In the genomic region with DNA sequence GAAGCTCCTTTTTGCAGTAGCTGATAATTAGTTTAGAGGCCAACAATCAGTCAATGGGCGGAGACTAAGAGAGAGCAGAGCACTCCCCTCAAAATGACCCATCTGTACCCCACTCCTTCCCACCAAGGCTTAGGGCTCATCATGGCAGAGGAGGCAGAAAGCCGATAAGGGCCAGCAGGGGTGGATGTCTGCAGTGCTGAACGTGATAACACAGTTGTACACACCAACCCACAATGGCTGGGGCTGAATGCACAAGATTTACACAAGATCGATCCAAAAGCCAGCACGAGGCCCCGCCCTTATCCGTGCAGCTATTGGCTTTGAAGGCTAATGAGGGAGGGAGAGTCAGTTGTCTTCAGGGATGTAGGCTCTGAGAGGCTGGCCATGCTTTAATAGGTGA, we compare ENCODE assay signal across 14 mouse cellular contexts.
"Had no signal": no experiment of that assay in that cellular context is flagged by ENCODE, and none has a peak within 500 bp of the region (broad histone marks: within the 10 kb centered on the region; RNA-seq: fewer than 3 reads in every experiment).

No protein-coding gene starts in this region.

- H3K4me2 ChIP-seq: kidney, embryonic 15.5 days; limb, embryonic 13.5 days; midbrain, embryonic 13.5 days; neural tube, embryonic 15.5 days had no signal

- H3K9me3 ChIP-seq: kidney, embryonic 15.5 days; limb, embryonic 13.5 days; megakaryocyte, embryonic 14.5 days; midbrain, embryonic 13.5 days; neural tube, embryonic 15.5 days had no signal

- H3K4me1 ChIP-seq: kidney, embryonic 15.5 days; megakaryocyte, embryonic 14.5 days; midbrain, embryonic 13.5 days; neural tube, embryonic 15.5 days had no signal

- ATAC-seq: intestine, embryonic 16.5 days; midbrain, embryonic 13.5 days had no signal

- H3K27me3 ChIP-seq: kidney, embryonic 15.5 days; limb, embryonic 13.5 days; midbrain, embryonic 13.5 days; neural tube, embryonic 15.5 days had no signal

- H3K4me3 ChIP-seq: kidney, embryonic 15.5 days; limb, embryonic 13.5 days; megakaryocyte, embryonic 14.5 days; midbrain, embryonic 13.5 days; myocyte; neural tube, embryonic 15.5 days had no signal

- H3K9ac ChIP-seq: kidney, embryonic 15.5 days; limb, embryonic 13.5 days; midbrain, embryonic 13.5 days; neural tube, embryonic 15.5 days had no signal

- H3K27ac ChIP-seq: kidney, embryonic 15.5 days; limb, embryonic 13.5 days; midbrain, embryonic 13.5 days; neural tube, embryonic 15.5 days had no signal

- H3K36me3 ChIP-seq: kidney, embryonic 15.5 days; limb, embryonic 13.5 days; midbrain, embryonic 13.5 days; neural tube, embryonic 15.5 days had no signal

- DNase-seq: kidney, adult 2 months; kidney, postnatal 14 days; lung, adult 18-20 months; lung, postnatal 36 days; right cerebral cortex, adult 18-20 months; right cerebral cortex, postnatal 25 days; thymus, postnatal 4 days had no signal
